Mouse (Mus musculus): ENCODE measurements around the gene Tmprss6. TPM values are rescaled to one million over a fixed set of nuclear protein-coding genes. Genes with fewer than 3 reads are reported as not detected.

Tmprss6 gene
- polyA plus RNA-seq, 1 experiment: 0.16 TPM

Other genes starting within 250 kb of the Tmprss6 start
- 2.2 and 3.1 TPM in 2 replicates for gene Ncf4, start 223.8 kb downstream of the Tmprss6 start, polyA plus RNA-seq (2012; rRNA removed)
- 0.53 and 0.80 TPM in 2 replicates for gene Csf2rb2, start 162.9 kb downstream of the Tmprss6 start, polyA plus RNA-seq (2012; rRNA removed)
- 1.2 and 1.7 TPM in 2 replicates for gene Csf2rb, start 142.9 kb downstream of the Tmprss6 start, polyA plus RNA-seq (2012; rRNA removed)
- gene Tex33, start 72.7 kb downstream of the Tmprss6 start, polyA plus RNA-seq (2012; rRNA removed): 0.12 TPM in 1 of 2 replicates, not detected in the other
- gene Tst, start 62.7 kb downstream of the Tmprss6 start, polyA plus RNA-seq (2012; rRNA removed): 69.7 and 75.1 TPM in 2 replicates
- 58.0 and 66.0 TPM in 2 replicates for gene Mpst, start 62.2 kb downstream of the Tmprss6 start, polyA plus RNA-seq (2012; rRNA removed)
- gene Kctd17, start 40.1 kb downstream of the Tmprss6 start, polyA plus RNA-seq (2012; rRNA removed): 380 and 463 TPM in 2 replicates
- gene Il2rb, start 26.6 kb upstream of the Tmprss6 start, polyA plus RNA-seq (2012; rRNA removed): 0.18 and 0.29 TPM in 2 replicates
- 4.7 and 4.9 TPM in 2 replicates for gene C1qtnf6, start 62.8 kb upstream of the Tmprss6 start, polyA plus RNA-seq (2012; rRNA removed)
- 18.5 and 24.4 TPM in 2 replicates for gene Sstr3, start 76.1 kb upstream of the Tmprss6 start, polyA plus RNA-seq (2012; rRNA removed)
- gene Rac2, start 104.1 kb upstream of the Tmprss6 start, polyA plus RNA-seq (2012; rRNA removed): 2.7 and 4.7 TPM in 2 replicates
- gene Cyth4, start 128.4 kb upstream of the Tmprss6 start, polyA plus RNA-seq (2012; rRNA removed): 14.7 and 16.9 TPM in 2 replicates

Measured in frontal cortex, adult 2 months (tissue).